Mouse (Mus musculus): ENCODE data around the gene Rhbdf2.
"Not testable (repeated sequence)": the region's sequence is repeated elsewhere in the genome, so short reads cannot be mapped to it uniquely, and the experiment has no call there.

Rhbdf2 gene

GRCm38 (mm10) chr11:116626299-116627071 is at the start of gene Rhbdf2:
Rhbdf2 (minus strand) TSS chr11:116627019.
- no peak for DNase-seq (ENCODE audit: low read depth, low spot score)

- DNase-seq (ENCODE audit: low read depth, low spot score): no peak
These were observed 49.6 kb upstream of the Rhbdf2 start for GRCm38 (mm10) chr11:116676175-116676976.

- DNase-seq (ENCODE audit: low read depth, low spot score): not testable (repeated sequence)
These were observed 48.6 kb upstream of the Rhbdf2 start for GRCm38 (mm10) chr11:116675429-116675828.

GRCm38 (mm10) chr11:116674616-116675379 is 48.0 kb upstream of the Rhbdf2 start:
- DNase-seq (ENCODE audit: low read depth, low spot score): no peak

GRCm38 (mm10) chr11:116673410-116673809 is 46.6 kb upstream of the Rhbdf2 start:
- no peak for DNase-seq (ENCODE audit: low read depth, low spot score)

- DNase-seq (ENCODE audit: low read depth, low spot score): no peak
These were observed 45.8 kb upstream of the Rhbdf2 start for GRCm38 (mm10) chr11:116672595-116672994.

- DNase-seq (ENCODE audit: low read depth, low spot score): no peak
These were observed 45.1 kb upstream of the Rhbdf2 start for GRCm38 (mm10) chr11:116671845-116672434.

GRCm38 (mm10) chr11:116671112-116671844 is 44.5 kb upstream of the Rhbdf2 start:
- DNase-seq (ENCODE audit: low read depth, low spot score): peak; percentile 100

GRCm38 (mm10) chr11:116670386-116670785 is 43.6 kb upstream of the Rhbdf2 start:
- no peak for DNase-seq (ENCODE audit: low read depth, low spot score)

- DNase-seq (ENCODE audit: low read depth, low spot score): no peak
These were observed 43.1 kb upstream of the Rhbdf2 start for GRCm38 (mm10) chr11:116669787-116670365.

GRCm38 (mm10) chr11:116669316-116669715 is 42.5 kb upstream of the Rhbdf2 start:
- no peak for DNase-seq (ENCODE audit: low read depth, low spot score)

- no peak for DNase-seq (ENCODE audit: low read depth, low spot score)
These were observed 42.0 kb upstream of the Rhbdf2 start for GRCm38 (mm10) chr11:116668839-116669238.

GRCm38 (mm10) chr11:116668381-116668825 is 41.6 kb upstream of the Rhbdf2 start:
- DNase-seq (ENCODE audit: low read depth, low spot score): no peak

- no peak for DNase-seq (ENCODE audit: low read depth, low spot score)
These were observed 41.1 kb upstream of the Rhbdf2 start for GRCm38 (mm10) chr11:116667930-116668329.

- not testable (repeated sequence) for DNase-seq (ENCODE audit: low read depth, low spot score)
These were observed 40.2 kb upstream of the Rhbdf2 start for GRCm38 (mm10) chr11:116667012-116667411.

- no peak for DNase-seq (ENCODE audit: low read depth, low spot score)
These were observed 39.7 kb upstream of the Rhbdf2 start for GRCm38 (mm10) chr11:116666566-116666965.

- no peak for DNase-seq (ENCODE audit: low read depth, low spot score)
These were observed 38.5 kb upstream of the Rhbdf2 start for GRCm38 (mm10) chr11:116665289-116665688.

- no peak for DNase-seq (ENCODE audit: low read depth, low spot score)
These were observed 35.1 kb upstream of the Rhbdf2 start for GRCm38 (mm10) chr11:116661948-116662377.

- DNase-seq (ENCODE audit: low read depth, low spot score): peak; percentile 37
These were observed 34.6 kb upstream of the Rhbdf2 start for GRCm38 (mm10) chr11:116661291-116661947.

- DNase-seq (ENCODE audit: low read depth, low spot score): no peak
These were observed 33.4 kb upstream of the Rhbdf2 start for GRCm38 (mm10) chr11:116660181-116660580.

Measured in mesoderm, embryonic 11.5 days (tissue).